21 mouse cellular contexts compared by ENCODE assay signal in the genomic region with DNA sequence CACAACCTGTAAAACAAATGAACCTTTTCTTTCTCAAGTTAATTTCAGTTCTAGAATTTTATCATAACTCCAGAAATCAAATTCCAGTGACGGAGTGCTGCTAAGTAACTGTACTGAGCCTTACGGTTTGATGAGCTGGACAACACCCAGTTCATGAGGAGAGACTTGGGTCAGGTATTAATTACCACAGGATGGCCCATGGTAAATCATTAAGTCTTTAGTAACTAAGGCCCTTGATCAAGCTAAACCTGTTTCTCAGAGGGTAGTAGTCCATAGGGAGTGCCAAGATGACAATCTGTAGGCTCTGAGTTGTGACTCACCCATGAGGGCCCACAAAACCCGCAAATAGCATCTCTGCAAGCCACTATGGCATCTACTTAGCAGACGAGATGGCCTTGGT.
A peak's percentile ranks its signal among the peaks of the same experiment; 100 is the strongest.
DNase-seq lines count a peak whose midpoint lies in the region; ATAC-seq and TF ChIP-seq lines count a peak whose summit lies in the region.
"Had no signal": no experiment of that assay in that cellular context is flagged by ENCODE, and none has a peak within 500 bp of the region (broad histone marks: within the 10 kb centered on the region; RNA-seq: fewer than 3 reads in every experiment).

No protein-coding gene starts in this region.

- no peak for ATAC-seq in forebrain, embryonic 11.5 days (replicated peaks; ENCODE audit: low FRiP score)
- no peak for ATAC-seq in forebrain, embryonic 12.5 days (ENCODE audit: low FRiP score)
- ATAC-seq in intestine, postnatal 0 days, result peak; percentile 76; the same call in 1 of the 2 replicates
- ATAC-seq in intestine, embryonic 16.5 days, result no peak
- ATAC-seq in midbrain, embryonic 11.5 days (ENCODE audit: low FRiP score), result no peak
- no peak for ATAC-seq in midbrain, embryonic 13.5 days
- ATAC-seq: forebrain, embryonic 13.5 days; forebrain, embryonic 15.5 days; forebrain, postnatal 0 days had no signal

- no peak for TF ChIP-seq CTCF in intestine, postnatal 0 days (IDR thresholded peaks at IDR 0.05; ENCODE audit: low read depth)

- no peaks in the 10 kb centered on the region for H3K9me3 ChIP-seq in forebrain, embryonic 11.5 days (ENCODE audit: control insufficient read depth, low read length)
- no peaks in the 10 kb centered on the region for H3K9me3 ChIP-seq in forebrain, embryonic 12.5 days
- H3K9me3 ChIP-seq in intestine, postnatal 0 days (ENCODE audit: control insufficient read depth), result no peaks in the 10 kb centered on the region
- H3K9me3 ChIP-seq in intestine, embryonic 16.5 days (ENCODE audit: control insufficient read depth, low read length), result no peaks in the 10 kb centered on the region
- no peaks in the 10 kb centered on the region for H3K9me3 ChIP-seq in midbrain, embryonic 11.5 days (ENCODE audit: control insufficient read depth, low read length)
- no peaks in the 10 kb centered on the region for H3K9me3 ChIP-seq in midbrain, embryonic 13.5 days
- H3K9me3 ChIP-seq: embryonic facial prominence, embryonic 10.5 days; embryonic facial prominence, embryonic 12.5 days; forebrain, embryonic 13.5 days; forebrain, embryonic 15.5 days had no signal

- no peak overlapping the region for H3K9ac ChIP-seq in forebrain, embryonic 11.5 days (ENCODE audit: low read length)
- no peak overlapping the region for H3K9ac ChIP-seq in forebrain, embryonic 12.5 days
- H3K9ac ChIP-seq in intestine, postnatal 0 days (ENCODE audit: low read depth, low read length), result no peak overlapping the region
- H3K9ac ChIP-seq in intestine, embryonic 16.5 days (ENCODE audit: low read depth, low read length), result no peak overlapping the region
- no peak overlapping the region for H3K9ac ChIP-seq in midbrain, embryonic 11.5 days (ENCODE audit: low read length)
- H3K9ac ChIP-seq in midbrain, embryonic 13.5 days (replicated peaks), result no peak overlapping the region
- H3K9ac ChIP-seq: embryonic facial prominence, embryonic 12.5 days; forebrain, embryonic 13.5 days; forebrain, embryonic 15.5 days; forebrain, postnatal 0 days had no signal

- WGBS in forebrain, embryonic 11.5 days, result 92% methylated on average over 4 of the region's 4 CpGs
- WGBS in forebrain, embryonic 12.5 days, result 94% methylated on average over 4 of the region's 4 CpGs
- WGBS in intestine, postnatal 0 days, result 75% methylated on average over 4 of the region's 4 CpGs
- WGBS in intestine, embryonic 16.5 days, result 88% methylated on average over 4 of the region's 4 CpGs
- 93% methylated on average over 4 of the region's 4 CpGs for WGBS in midbrain, embryonic 11.5 days
- WGBS in midbrain, embryonic 13.5 days, result 94% methylated on average over 4 of the region's 4 CpGs

- H3K36me3 ChIP-seq in forebrain, embryonic 11.5 days (ENCODE audit: control insufficient read depth, insufficient read depth, low read length), result no peaks in the 10 kb centered on the region
- H3K36me3 ChIP-seq in forebrain, embryonic 12.5 days (replicated peaks), result no peaks in the 10 kb centered on the region
- H3K36me3 ChIP-seq in intestine, postnatal 0 days (ENCODE audit: control insufficient read depth, insufficient read depth), result no peaks in the 10 kb centered on the region
- H3K36me3 ChIP-seq in intestine, embryonic 16.5 days (ENCODE audit: control insufficient read depth, insufficient read depth, low read length), result no peaks in the 10 kb centered on the region
- H3K36me3 ChIP-seq in midbrain, embryonic 11.5 days (ENCODE audit: control insufficient read depth, insufficient read depth, low read length), result no peaks in the 10 kb centered on the region
- H3K36me3 ChIP-seq in midbrain, embryonic 13.5 days, result no peaks in the 10 kb centered on the region
- H3K36me3 ChIP-seq: embryonic facial prominence, embryonic 10.5 days; embryonic facial prominence, embryonic 12.5 days; forebrain, embryonic 15.5 days had no signal

- no peak overlapping the region for H3K4me2 ChIP-seq in forebrain, embryonic 11.5 days (ENCODE audit: low read depth, low read length, severe bottlenecking)
- no peak overlapping the region for H3K4me2 ChIP-seq in forebrain, embryonic 12.5 days
- H3K4me2 ChIP-seq in intestine, postnatal 0 days (replicated peaks; ENCODE audit: low read depth), result no peak overlapping the region
- no peak overlapping the region for H3K4me2 ChIP-seq in intestine, embryonic 16.5 days (ENCODE audit: low read depth, low read length)
- no peak overlapping the region for H3K4me2 ChIP-seq in midbrain, embryonic 11.5 days
- no peak overlapping the region for H3K4me2 ChIP-seq in midbrain, embryonic 13.5 days (replicated peaks)
- H3K4me2 ChIP-seq: embryonic facial prominence, embryonic 12.5 days; forebrain, embryonic 13.5 days; forebrain, embryonic 15.5 days had no signal

- H3K4me1 ChIP-seq in forebrain, embryonic 11.5 days (replicated peaks; ENCODE audit: control insufficient read depth, insufficient read depth, low read length), result 0 out of 2 replicates have a peak, but pooled peaks cover under 1% of the 10 kb centered on the region
- peaks cover 8% of the 10 kb centered on the region; the same call in 1 of the 2 replicates for H3K4me1 ChIP-seq in forebrain, embryonic 12.5 days
- H3K4me1 ChIP-seq in intestine, postnatal 0 days (replicated peaks; ENCODE audit: control insufficient read depth, insufficient read depth, low read length), result 0 out of 2 replicates have a peak, but pooled peaks cover 5% of the 10 kb centered on the region
- no peaks in the 10 kb centered on the region; the same call in 1 of the 2 replicates for H3K4me1 ChIP-seq in intestine, embryonic 16.5 days (ENCODE audit: control insufficient read depth, insufficient read depth, low read length)
- H3K4me1 ChIP-seq in midbrain, embryonic 11.5 days (ENCODE audit: control insufficient read depth, insufficient read depth, low read length), result no peaks in the 10 kb centered on the region
- peaks cover 4% of the 10 kb centered on the region; the same call in 1 of the 2 replicates for H3K4me1 ChIP-seq in midbrain, embryonic 13.5 days (replicated peaks)

- no peak overlapping the region for H3K4me3 ChIP-seq in forebrain, embryonic 11.5 days (ENCODE audit: low read depth, low read length)
- no peak overlapping the region for H3K4me3 ChIP-seq in forebrain, embryonic 12.5 days (replicated peaks)
- no peak overlapping the region for H3K4me3 ChIP-seq in intestine, postnatal 0 days (ENCODE audit: low read depth, low read length)
- no peak overlapping the region for H3K4me3 ChIP-seq in intestine, embryonic 16.5 days (ENCODE audit: low read length)
- H3K4me3 ChIP-seq in midbrain, embryonic 11.5 days (ENCODE audit: low read depth, low read length), result no peak overlapping the region
- H3K4me3 ChIP-seq in midbrain, embryonic 13.5 days (replicated peaks), result no peak overlapping the region
- H3K4me3 ChIP-seq: embryonic facial prominence, embryonic 10.5 days; embryonic facial prominence, embryonic 12.5 days; forebrain, embryonic 13.5 days; forebrain, embryonic 15.5 days had no signal

- DNase-seq in forebrain, embryonic 11.5 days (ENCODE audit: low spot score), result peak; percentile 5
- DNase-seq in kidney, adult 9 months, result peak; percentile 66
- DNase-seq in kidney, postnatal 14 days, result no peak
- peak; percentile 33 for DNase-seq in midbrain, embryonic 11.5 days (ENCODE audit: low spot score, missing footprints)
- DNase-seq: adrenal gland, adult 8-10 months; adrenal gland, postnatal 14 days; adrenal gland, postnatal 36 days; cerebellum, adult 11-12 months; cerebellum, adult 2 months; cerebellum, adult 9-10 months; cerebellum, postnatal 10 days; cerebellum, postnatal 25 days; forebrain, postnatal 0 days had no signal

- no peak overlapping the region for H3K27ac ChIP-seq in forebrain, embryonic 11.5 days (ENCODE audit: low read depth, low read length)
- no peak overlapping the region for H3K27ac ChIP-seq in forebrain, embryonic 12.5 days
- H3K27ac ChIP-seq in intestine, postnatal 0 days (ENCODE audit: low read depth, low read length), result no peak overlapping the region
- no peak overlapping the region for H3K27ac ChIP-seq in intestine, embryonic 16.5 days (ENCODE audit: low read length)
- no peak overlapping the region for H3K27ac ChIP-seq in midbrain, embryonic 11.5 days (ENCODE audit: low read depth, low read length)
- no peak overlapping the region for H3K27ac ChIP-seq in midbrain, embryonic 13.5 days
- H3K27ac ChIP-seq: embryonic facial prominence, embryonic 10.5 days; embryonic facial prominence, embryonic 12.5 days; forebrain, embryonic 13.5 days; forebrain, embryonic 15.5 days had no signal

- no peaks in the 10 kb centered on the region for H3K27me3 ChIP-seq in forebrain, embryonic 11.5 days (ENCODE audit: control insufficient read depth, insufficient read depth, low read length)
- H3K27me3 ChIP-seq in forebrain, embryonic 12.5 days, result no peaks in the 10 kb centered on the region
- H3K27me3 ChIP-seq in intestine, postnatal 0 days (replicated peaks; ENCODE audit: control insufficient read depth, insufficient read depth, low read length), result no peaks in the 10 kb centered on the region
- H3K27me3 ChIP-seq in intestine, embryonic 16.5 days (replicated peaks; ENCODE audit: control insufficient read depth, insufficient read depth, low read length), result no peaks in the 10 kb centered on the region
- H3K27me3 ChIP-seq in midbrain, embryonic 11.5 days (ENCODE audit: control insufficient read depth, insufficient read depth, low read length), result no peaks in the 10 kb centered on the region
- H3K27me3 ChIP-seq in midbrain, embryonic 13.5 days, result no peaks in the 10 kb centered on the region
- H3K27me3 ChIP-seq: embryonic facial prominence, embryonic 12.5 days; forebrain, embryonic 13.5 days; forebrain, embryonic 15.5 days had no signal
